Mouse (Mus musculus): ENCODE measurements at regions not wholly inside any gene's neighbourhood (a gene's known extent, or its start where the extent isn't known, plus 50 kb on each side); places are given as distances from the start of the nearest gene placed in this dataset.

DNA sequence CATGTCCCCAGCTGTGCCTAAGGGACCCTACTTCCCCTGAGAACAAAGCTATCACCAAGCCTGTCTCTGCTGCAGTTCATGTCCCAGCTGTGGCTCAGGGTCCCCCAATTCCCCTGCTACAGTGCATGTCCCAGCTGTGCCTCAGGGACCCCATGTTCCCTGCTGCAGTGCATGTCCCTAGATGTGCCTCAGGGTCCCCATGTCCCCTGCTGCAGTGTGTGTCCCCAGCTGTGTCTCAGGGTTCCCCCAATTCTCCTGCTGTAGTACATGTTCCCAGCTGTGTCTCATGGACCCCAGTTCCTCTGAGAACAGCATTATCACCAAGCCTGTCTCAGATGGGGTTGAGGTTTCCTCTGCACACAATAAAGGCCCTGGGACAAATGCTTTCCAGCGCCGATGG, 67.3 kb downstream of the Gm26897 start:
- peaks cover 36% of the 10 kb centered on the region for H3K4me1 ChIP-seq (ENCODE audit: control insufficient read depth, insufficient read depth, low read length)
- H3K27ac ChIP-seq (replicated peaks; ENCODE audit: low read depth, low read length) = no peak overlapping the region

DNA sequence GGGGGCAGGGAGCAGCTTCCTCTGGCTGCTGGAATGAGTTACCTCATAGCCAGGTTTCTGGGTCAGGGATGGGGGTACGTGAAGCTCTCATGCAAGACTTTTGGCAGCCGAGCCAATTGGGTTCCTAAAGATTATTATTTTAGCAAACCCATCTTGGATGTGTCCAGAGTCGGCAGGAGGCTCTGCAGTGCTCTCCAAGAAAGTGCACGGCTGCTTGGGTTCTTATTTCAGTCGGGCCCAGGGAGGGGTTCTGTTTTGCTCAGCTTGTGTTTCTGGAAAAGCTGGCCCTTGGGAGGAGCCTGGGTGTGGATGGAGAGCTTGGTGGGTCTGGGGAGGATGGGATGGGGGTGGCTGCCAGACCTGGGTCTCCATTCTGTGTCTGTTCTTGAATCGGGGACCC, 70.8 kb downstream of the Gm26897 start:
- no peak overlapping the region for H3K9ac ChIP-seq (ENCODE audit: low read length)
- no peaks in the 10 kb centered on the region for H3K9me3 ChIP-seq (ENCODE audit: control insufficient read depth, low read length)
- ATAC-seq (ENCODE audit: insufficient number of reproducible peaks, low FRiP score, low TSS enrichment, low read depth) (no peak), DNase-seq (ENCODE audit: low spot score) (no peak)
- H3K36me3 ChIP-seq (ENCODE audit: control insufficient read depth, insufficient read depth, low read length) = no peaks in the 10 kb centered on the region
- peaks cover 45% of the 10 kb centered on the region for H3K4me1 ChIP-seq (ENCODE audit: control insufficient read depth, insufficient read depth, low read length)
- peaks cover 13% of the 10 kb centered on the region; the same call in 1 of the 2 replicates for H3K27me3 ChIP-seq (ENCODE audit: control insufficient read depth, insufficient read depth, low read length)
- H3K27ac ChIP-seq (replicated peaks; ENCODE audit: low read depth, low read length) = no peak overlapping the region
- H3K4me2 ChIP-seq (ENCODE audit: low read depth, severe bottlenecking) = no peak overlapping the region
- WGBS = 67% methylated on average over 6 of the region's 6 CpGs
- H3K4me3 ChIP-seq (ENCODE audit: low read depth, low read length) = no peak overlapping the region

More for the DNA sequence above, 67.3 kb downstream of the Gm26897 start:
- H3K36me3 ChIP-seq (ENCODE audit: control insufficient read depth, insufficient read depth, low read length) = no peaks in the 10 kb centered on the region
- H3K9ac ChIP-seq (ENCODE audit: low read length) = no peak overlapping the region; the same call in 1 of the 2 replicates
- H3K4me3 ChIP-seq (ENCODE audit: low read depth, low read length) = no peak overlapping the region
- H3K27me3 ChIP-seq (ENCODE audit: control insufficient read depth, insufficient read depth, low read length) = peaks cover 11% of the 10 kb centered on the region; the same call in 1 of the 2 replicates
- ATAC-seq (ENCODE audit: insufficient number of reproducible peaks, low FRiP score, low TSS enrichment, low read depth) = no peak
- no peak for DNase-seq (ENCODE audit: low spot score)
- WGBS = 73% methylated on average over 2 of the region's 2 CpGs
- H3K4me2 ChIP-seq (ENCODE audit: low read depth, severe bottlenecking) = no peak overlapping the region
- no peaks in the 10 kb centered on the region for H3K9me3 ChIP-seq (ENCODE audit: control insufficient read depth, low read length)

- peaks cover 40% of the 10 kb centered on the region for H3K4me1 ChIP-seq (ENCODE audit: control insufficient read depth, insufficient read depth, low read length)
- no peaks in the 10 kb centered on the region for H3K36me3 ChIP-seq (ENCODE audit: control insufficient read depth, insufficient read depth, low read length)
- DNase-seq (ENCODE audit: low spot score) (no peak), ATAC-seq (ENCODE audit: insufficient number of reproducible peaks, low FRiP score, low TSS enrichment, low read depth) (no peak)
- H3K9me3 ChIP-seq (ENCODE audit: control insufficient read depth, low read length) = no peaks in the 10 kb centered on the region
- peaks cover 13% of the 10 kb centered on the region; the same call in 1 of the 2 replicates for H3K27me3 ChIP-seq (ENCODE audit: control insufficient read depth, insufficient read depth, low read length)
- no peak overlapping the region for H3K4me2 ChIP-seq (ENCODE audit: low read depth, severe bottlenecking)
- no peak overlapping the region for H3K9ac ChIP-seq (ENCODE audit: low read length)
- WGBS = 50% methylated on average over 7 of the region's 7 CpGs
- no peak overlapping the region for H3K27ac ChIP-seq (replicated peaks; ENCODE audit: low read depth, low read length)
- H3K4me3 ChIP-seq (ENCODE audit: low read depth, low read length) = no peak overlapping the region
These were observed 71.4 kb downstream of the Gm26897 start for GRCm38 (mm10) chr5:111805150-111805549.

- H3K4me2 ChIP-seq (ENCODE audit: low read depth, severe bottlenecking) = no peak overlapping the region; the same call in 1 of the 2 replicates
These were observed 72.1 kb downstream of the Gm26897 start for GRCm38 (mm10) chr5:111805761-111806191.

GRCm38 (mm10) chr5:111810079-111810808, 76.5 kb downstream of the Gm26897 start:
- DNase-seq (ENCODE audit: low spot score) = no peak
- WGBS = 31% methylated on average over 7 of the region's 7 CpGs
- Histone ChIP-seq H3K36me3 (ENCODE audit: control insufficient read depth, insufficient read depth, low read length) (no peaks in the 10 kb centered on the region), H3K4me3 (ENCODE audit: low read depth, low read length) (no peak overlapping the region), H3K4me2 (ENCODE audit: low read depth, severe bottlenecking) (no peak overlapping the region), H3K27ac (replicated peaks; ENCODE audit: low read depth, low read length) (no peak overlapping the region), H3K9me3 (ENCODE audit: control insufficient read depth, low read length) (no peaks in the 10 kb centered on the region), H3K4me1 (ENCODE audit: control insufficient read depth, insufficient read depth, low read length) (peaks cover 29% of the 10 kb centered on the region), H3K27me3 (ENCODE audit: control insufficient read depth, insufficient read depth, low read length) (peaks cover 40% of the 10 kb centered on the region), H3K9ac (ENCODE audit: low read length) (no peak overlapping the region)
- no peak for ATAC-seq (ENCODE audit: insufficient number of reproducible peaks, low FRiP score, low TSS enrichment, low read depth)

More at GRCm38 (mm10) chr5:111805761-111806191, 72.1 kb downstream of the Gm26897 start:
- WGBS = 2% methylated on average over 17 of the region's 17 CpGs
- peak; percentile 46; the same call in 1 of the 2 replicates for ATAC-seq (ENCODE audit: insufficient number of reproducible peaks, low FRiP score, low TSS enrichment, low read depth)
- Histone ChIP-seq H3K27ac (replicated peaks; ENCODE audit: low read depth, low read length) (no peak overlapping the region), H3K9ac (ENCODE audit: low read length) (no peak overlapping the region), H3K27me3 (ENCODE audit: control insufficient read depth, insufficient read depth, low read length) (peaks cover 18% of the 10 kb centered on the region; the same call in 1 of the 2 replicates), H3K36me3 (ENCODE audit: control insufficient read depth, insufficient read depth, low read length) (no peaks in the 10 kb centered on the region), H3K9me3 (ENCODE audit: control insufficient read depth, low read length) (no peaks in the 10 kb centered on the region), H3K4me3 (ENCODE audit: low read depth, low read length) (no peak overlapping the region), H3K4me1 (ENCODE audit: control insufficient read depth, insufficient read depth, low read length) (peaks cover 39% of the 10 kb centered on the region)
- peak; percentile 84 for DNase-seq (ENCODE audit: low spot score)

- Histone ChIP-seq H3K9me3 (ENCODE audit: control insufficient read depth, low read length) (no peaks in the 10 kb centered on the region), H3K4me3 (ENCODE audit: low read depth, low read length) (no peak overlapping the region), H3K4me1 (ENCODE audit: control insufficient read depth, insufficient read depth, low read length) (peaks cover 10% of the 10 kb centered on the region), H3K9ac (ENCODE audit: low read length) (no peak overlapping the region), H3K27ac (replicated peaks; ENCODE audit: low read depth, low read length) (no peak overlapping the region), H3K4me2 (ENCODE audit: low read depth, severe bottlenecking) (no peak overlapping the region), H3K27me3 (ENCODE audit: control insufficient read depth, insufficient read depth, low read length) (peaks cover 56% of the 10 kb centered on the region), H3K36me3 (ENCODE audit: control insufficient read depth, insufficient read depth, low read length) (no peaks in the 10 kb centered on the region)
- WGBS = 68% methylated on average over 7 of the region's 7 CpGs
- ATAC-seq (ENCODE audit: insufficient number of reproducible peaks, low FRiP score, low TSS enrichment, low read depth) = no peak
- no peak for DNase-seq (ENCODE audit: low spot score)
These were observed 78.9 kb downstream of the Gm26897 start for GRCm38 (mm10) chr5:111812581-111812980.

GRCm38 (mm10) chr5:111813090-111813753, 79.5 kb downstream of the Gm26897 start:
- Histone ChIP-seq H3K36me3 (ENCODE audit: control insufficient read depth, insufficient read depth, low read length) (no peaks in the 10 kb centered on the region), H3K4me3 (ENCODE audit: low read depth, low read length) (no peak overlapping the region), H3K27ac (replicated peaks; ENCODE audit: low read depth, low read length) (no peak overlapping the region), H3K4me1 (ENCODE audit: control insufficient read depth, insufficient read depth, low read length) (0 out of 2 replicates have a peak, but pooled peaks cover 5% of the 10 kb centered on the region), H3K27me3 (ENCODE audit: control insufficient read depth, insufficient read depth, low read length) (peaks cover 56% of the 10 kb centered on the region), H3K9ac (ENCODE audit: low read length) (no peak overlapping the region), H3K9me3 (ENCODE audit: control insufficient read depth, low read length) (no peaks in the 10 kb centered on the region), H3K4me2 (ENCODE audit: low read depth, severe bottlenecking) (no peak overlapping the region)
- no peak for ATAC-seq (ENCODE audit: insufficient number of reproducible peaks, low FRiP score, low TSS enrichment, low read depth)
- no peak for DNase-seq (ENCODE audit: low spot score)
- WGBS = 86% methylated on average over 6 of the region's 6 CpGs

GRCm38 (mm10) chr5:111814893-111815760, 81.4 kb downstream of the Gm26897 start:
- H3K4me1 ChIP-seq (ENCODE audit: control insufficient read depth, insufficient read depth, low read length) = 0 out of 2 replicates have a peak, but pooled peaks cover 5% of the 10 kb centered on the region
- no peaks in the 10 kb centered on the region for H3K9me3 ChIP-seq (ENCODE audit: control insufficient read depth, low read length)
- H3K36me3 ChIP-seq (ENCODE audit: control insufficient read depth, insufficient read depth, low read length) = no peaks in the 10 kb centered on the region
- 85% methylated on average over 20 of the region's 20 CpGs for WGBS
- H3K27ac ChIP-seq (replicated peaks; ENCODE audit: low read depth, low read length) = no peak overlapping the region
- H3K9ac ChIP-seq (ENCODE audit: low read length) = no peak overlapping the region
- no peak overlapping the region for H3K4me2 ChIP-seq (ENCODE audit: low read depth, severe bottlenecking)
- peaks cover 54% of the 10 kb centered on the region for H3K27me3 ChIP-seq (ENCODE audit: control insufficient read depth, insufficient read depth, low read length)
- DNase-seq (ENCODE audit: low spot score) (no peak), ATAC-seq (ENCODE audit: insufficient number of reproducible peaks, low FRiP score, low TSS enrichment, low read depth) (no peak)
- no peak overlapping the region for H3K4me3 ChIP-seq (ENCODE audit: low read depth, low read length)
